Mouse (Mus musculus) central nervous system, embryonic 11.5 days (tissue): ENCODE measurements around the gene Gm10181. TPM values are rescaled to one million over a fixed set of nuclear protein-coding genes. Genes with fewer than 3 reads are reported as not detected.

Experiments used
- polyA plus RNA-seq: library from polyadenylated mRNA; depleted of rRNA; stranded (reverse); fragments of >200 nt; gene quantifications from 2 replicates; pipeline ENCODE4 v1.2.3, GENCODE M21; 2012; rRNA removed

Gene Gm10181
- polyA plus RNA-seq = not detected in 2 replicates

DNA sequence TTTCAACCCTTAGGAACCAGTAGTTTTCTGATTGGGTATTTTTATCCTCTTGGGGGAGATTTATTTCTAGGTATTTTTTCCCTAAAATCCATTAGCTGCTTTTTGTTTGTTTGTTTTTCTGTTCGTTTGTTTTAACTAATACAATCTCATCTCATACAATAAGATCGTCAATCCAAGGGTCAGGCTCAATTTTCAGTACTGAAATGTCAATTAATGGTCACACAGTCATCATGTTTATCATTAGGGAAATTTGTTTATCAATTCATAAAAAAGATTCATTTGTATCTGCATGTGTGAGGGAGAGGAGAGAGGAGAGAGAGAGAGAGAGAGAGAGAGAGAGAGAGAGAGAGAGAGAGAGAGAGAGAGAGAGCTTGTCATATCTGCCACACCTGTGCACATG lies at the start of gene Gm10181:
TSS of gene Gm10181 (plus strand) at position 301 of the 400 bp plus-strand sequence.

Other genes starting within 250 kb of the Gm10181 start
- 19.5 and 25.6 TPM in 2 replicates for gene Herpud2, start 62.4 kb downstream of the Gm10181 start, polyA plus RNA-seq
- gene Sept7, start 163.0 kb downstream of the Gm10181 start, polyA plus RNA-seq = 120 and 154 TPM in 2 replicates